Mouse (Mus musculus): ENCODE measurements around the gene Alkal2. TPM values are rescaled to one million over a fixed set of nuclear protein-coding genes. Genes with fewer than 3 reads are reported as not detected.

Gene Alkal2
- polyA plus RNA-seq, 1 experiment from 2014 or later, result 0.58 TPM

DNA sequence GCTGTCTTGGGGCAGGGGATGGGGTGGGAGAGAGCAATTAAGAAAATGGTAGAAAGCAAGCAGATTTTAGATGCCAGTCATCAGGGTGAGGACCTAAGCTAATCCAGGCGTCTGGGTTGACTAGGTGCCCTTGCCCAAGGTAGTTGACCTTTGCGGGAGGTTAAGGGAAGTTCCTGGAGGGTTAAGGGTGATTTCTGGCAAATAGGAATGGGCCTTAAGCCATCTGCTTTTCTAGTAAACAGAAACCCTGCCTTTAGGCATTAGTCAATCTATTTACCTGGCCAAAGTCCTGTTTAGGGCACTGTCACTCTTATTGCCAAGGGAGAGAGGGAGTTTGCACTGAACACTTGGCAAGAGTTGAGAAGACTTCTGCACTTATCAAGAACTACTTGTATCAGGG, 52.8 kb downstream of the Alkal2 start:
- no peaks in the 10 kb centered on the region for H3K9me3 ChIP-seq (replicated peaks; ENCODE audit: low read length)
- DNase-seq (ENCODE audit: low spot score), result no peak
- 58% methylated on average over 2 of the region's 2 CpGs for WGBS

More for the DNA sequence above, 52.8 kb downstream of the Alkal2 start:
- H3K9ac ChIP-seq (ENCODE audit: low read depth, low read length), result no peak overlapping the region
- no peaks in the 10 kb centered on the region for H3K27me3 ChIP-seq (ENCODE audit: insufficient read depth, low read length)
- no peak overlapping the region for H3K27ac ChIP-seq
- H3K4me2 ChIP-seq (ENCODE audit: low read length), result no peak overlapping the region
- no peak for ATAC-seq (replicated peaks; ENCODE audit: low FRiP score, low read depth)
- no peaks in the 10 kb centered on the region for H3K4me1 ChIP-seq (replicated peaks; ENCODE audit: insufficient read depth, low read length)
- 0 out of 2 replicates have a peak, but pooled peaks cover 10% of the 10 kb centered on the region for H3K36me3 ChIP-seq (ENCODE audit: insufficient read depth, low read length)
- H3K4me3 ChIP-seq (replicated peaks; ENCODE audit: low read depth, low read length), result no peak overlapping the region
- TF ChIP-seq CTCF (IDR thresholded peaks at IDR 0.05; ENCODE audit: low read depth), result no peak

Other genes with a start within 250 kb of the Alkal2 start
- 153 and 155 TPM in 2 replicates for gene Acp1, start 27.3 kb downstream of the Alkal2 start, polyA plus RNA-seq (2015; fragmentation: Nextera tagmentation; extraction: Ambion mirVana)
- 46.1 and 49.5 TPM in 2 replicates for gene Sh3yl1, start 27.3 kb downstream of the Alkal2 start, polyA plus RNA-seq (2015; fragmentation: Nextera tagmentation; extraction: Ambion mirVana)
- 7.9 and 8.1 TPM in 2 replicates for gene Fam110c, start 189.5 kb downstream of the Alkal2 start, polyA plus RNA-seq (2015; fragmentation: Nextera tagmentation; extraction: Ambion mirVana)

Data from kidney, postnatal 0 days (tissue).